Mouse (Mus musculus) erythroblast, embryonic 14.5 days (primary cell): ENCODE results near the gene 4931428L18Rik.

Experiments used
- GATA1 ChIP-seq: IDR thresholded peaks from 2 replicates; pipeline ENCODE4 v1.6.1; 2012; ENCODE audit warnings: low read length, inconsistent platforms, mixed read lengths
- TAL1 ChIP-seq: IDR thresholded peaks from 3 replicates; pipeline ENCODE4 v1.6.1; 2012; ENCODE audit warnings: low read length, inconsistent platforms, mixed read lengths

DNA sequence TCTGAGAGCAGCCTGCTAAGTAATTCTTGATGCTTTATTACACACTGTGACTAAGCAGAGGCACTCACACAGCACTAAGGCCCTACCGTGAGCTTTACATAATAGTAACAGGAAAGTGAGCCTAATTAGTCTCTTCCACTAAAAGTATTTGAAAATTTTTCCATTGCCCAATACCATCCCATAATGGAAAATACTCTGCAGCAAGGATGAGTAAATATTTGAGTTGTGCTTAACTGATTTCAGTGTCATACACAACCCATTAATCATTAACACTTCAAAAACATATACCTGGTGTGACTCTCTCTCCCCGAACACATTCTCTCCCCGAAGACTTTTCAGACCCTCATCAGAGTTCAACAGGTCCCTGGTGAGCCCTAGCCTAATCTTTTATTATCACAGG, 127.7 kb downstream of the 4931428L18Rik start:
- TF ChIP-seq TAL1 (no peak), GATA1 (no peak)
